8 mouse cellular contexts compared by ENCODE assay signal in genomic region chr12:3806271-3806684, GRCm38 (mm10). TPM values are rescaled to one million over a fixed set of nuclear protein-coding genes. Genes with fewer than 3 reads are reported as not detected.
A peak's percentile ranks its signal among the peaks of the same experiment; 100 is the strongest.
DNase-seq lines count a peak whose midpoint lies in the region; ATAC-seq and TF ChIP-seq lines count a peak whose summit lies in the region.

No protein-coding gene starts in this region.

- peak overlapping the region; percentile 78 for H3K4me2 ChIP-seq in liver, embryonic 13.5 days

- H3K9ac ChIP-seq in liver, embryonic 13.5 days, result peak overlapping the region; percentile 74

- peak overlapping the region; percentile 97 for H3K27ac ChIP-seq in layer of hippocampus, adult 2 months
- peak overlapping the region; percentile 68 for H3K27ac ChIP-seq in liver, embryonic 13.5 days

- no peaks in the 10 kb centered on the region for H3K36me3 ChIP-seq in liver, embryonic 13.5 days
- H3K36me3 ChIP-seq in splenic B cell, adult 2 months (ENCODE audit: control insufficient read depth, insufficient read depth, low read length, poor library complexity, severe bottlenecking), result no peaks in the 10 kb centered on the region

- peak in 1 of 2 experiments; percentile 72 for DNase-seq in layer of hippocampus, adult 2 months (ENCODE audit: low spot score in 2 of 2)
- DNase-seq in layer of hippocampus, adult 8-10 months (ENCODE audit: low spot score in 2 of 2), result no peak
- DNase-seq in cerebellum, postnatal 25 days, result peak; percentile 80 to 88
- DNase-seq in gastrocnemius, postnatal 36 days, result peak; percentile 76 to 81
- peak; percentile 38 for DNase-seq in liver, embryonic 13.5 days
- DNase-seq in naive thymus-derived CD4-positive, alpha-beta T cell, adult 2 months (ENCODE audit: low read depth), result peak; percentile 86
- DNase-seq in splenic B cell, adult 2 months (ENCODE audit: low read depth, low spot score), result peak; percentile 91

- peak; percentile 88 for ATAC-seq in inflammation-experienced regulatory T-cells, adult 6 months
- ATAC-seq in liver, embryonic 13.5 days (ENCODE audit: low read depth), result peak; percentile 74

- peaks cover 77% of the 10 kb centered on the region for H3K27me3 ChIP-seq in liver, embryonic 13.5 days
- H3K27me3 ChIP-seq in splenic B cell, adult 2 months (ENCODE audit: control insufficient read depth, insufficient read depth, low read length, poor library complexity, severe bottlenecking), result no peaks in the 10 kb centered on the region

- peak overlapping the region; percentile 82 for H3K4me3 ChIP-seq in layer of hippocampus, adult 2 months
- H3K4me3 ChIP-seq in liver, embryonic 13.5 days (replicated peaks), result peak overlapping the region; percentile 72

- H3K4me1 ChIP-seq in liver, embryonic 13.5 days (replicated peaks), result peaks cover 33% of the 10 kb centered on the region

- peak; percentile 84 for TF ChIP-seq CTCF in layer of hippocampus, adult 2 months (conservative IDR thresholded peaks at IDR 0.05)

- intact Hi-C loops in gastrocnemius, postnatal 36 days (cut with DNase I), result no loop called here

- no peaks in the 10 kb centered on the region for H3K9me3 ChIP-seq in liver, embryonic 13.5 days (replicated peaks)

- 0% methylated on average over 29 of the region's 41 CpGs for WGBS in liver, embryonic 13.5 days (ENCODE audit: insufficient replicate concordance)

RNA-seq across cellular contexts. Expression of gene Dnmt3a, which starts 0.5 kb away (rescaled TPM):
- 10 to 100 TPM; 70.3 to 82.5 TPM for total RNA-seq in layer of hippocampus, adult 2 months (2021)
- total RNA-seq in layer of hippocampus, adult 8-10 months (2022), result 10 to 100 TPM; 74.0 to 91.8 (median 80.6) TPM
- total RNA-seq in gastrocnemius, postnatal 36 days (2021), result 10 to 100 TPM; 80.5 to 83.4 TPM
- 10 to 100 TPM; 16.8 to 25.5 (median 23.8) TPM for polyA plus RNA-seq in inflammation-experienced regulatory T-cells, adult 6 months (2017; shearing (Covaris generic))
- polyA plus RNA-seq in liver, embryonic 13.5 days (2015; fragmentation: Nextera tagmentation; extraction: Ambion mirVana), result 29.6 and 33.7 TPM in 2 replicates

Comparison
In these comparisons a context has a peak if more than half of its experiments do, and no peak if none do; other contexts are left out.
1. DNase-seq: peak in cerebellum, postnatal 25 days (2 of 2), gastrocnemius, postnatal 36 days (2 of 2), liver, embryonic 13.5 days (single experiment), naive thymus-derived CD4-positive, alpha-beta T cell, adult 2 months (single experiment) and splenic B cell, adult 2 months (single experiment); none in layer of hippocampus, adult 8-10 months (0 of 2).